Mouse (Mus musculus) kidney, embryonic 16.5 days (tissue): ENCODE results near the gene Parp3. TPM values are rescaled to one million over a fixed set of nuclear protein-coding genes. Genes with fewer than 3 reads are reported as not detected.

ENCODE experiments used
- ATAC-seq: fragments of 200-750 bp; cut with Nextera tagmentation; 2 replicates; pipeline ENCODE4 v1.8.0; 2017; ENCODE audit warnings: moderate TSS enrichment; ENCODE audit not compliant: low FRiP score, low TSS enrichment
- H3K27ac ChIP-seq: fragments of 300-500 bp; sonication (generic); 2 replicates; pipeline ENCODE4 v1.5.1; 2014; ENCODE audit warnings: low read length
- H3K27me3 ChIP-seq: fragments of 300-500 bp; sonication (generic); 2 replicates; pipeline ENCODE4 v1.6.1; 2014; ENCODE audit warnings: low read length, control low read depth, mixed read lengths; ENCODE audit not compliant: insufficient read depth
- H3K36me3 ChIP-seq: fragments of 300-500 bp; sonication (generic); 2 replicates; pipeline ENCODE4 v1.6.1; 2014; ENCODE audit warnings: low read length, control low read depth, mixed read lengths; ENCODE audit not compliant: insufficient read depth
- H3K4me1 ChIP-seq: fragments of 300-500 bp; sonication (generic); 2 replicates; pipeline ENCODE4 v1.6.1; 2014; ENCODE audit warnings: low read length, control low read depth, mixed read lengths; ENCODE audit not compliant: insufficient read depth
- H3K4me2 ChIP-seq: fragments of 300-500 bp; sonication (generic); replicated peaks from 2 replicates; pipeline ENCODE4 v1.6.1; 2014; ENCODE audit warnings: low read depth, low read length
- H3K4me3 ChIP-seq: fragments of 300-500 bp; sonication (generic); 2 replicates; pipeline ENCODE4 v1.5.1; 2014; ENCODE audit warnings: mild to moderate bottlenecking, low read length
- H3K9ac ChIP-seq: fragments of 300-500 bp; sonication (generic); replicated peaks from 2 replicates; pipeline ENCODE4 v1.6.1; 2014; ENCODE audit warnings: low read length
- H3K9me3 ChIP-seq: fragments of 300-500 bp; sonication (generic); 2 replicates; pipeline ENCODE4 v1.6.1; 2016; ENCODE audit warnings: low read length, control low read depth
- WGBS: fragments of 180-500 bp; shearing (Covaris S2); extraction: QIAGEN DNeasy Blood & Tissue Kit; methylation state at CpG from one replicate; pipeline ENCODE4 v1.1.7; 2014; 5-methylcytosine and 5-hydroxymethylcytosine counted together
- polyA plus RNA-seq: library from polyadenylated mRNA; unstranded; fragments of >200 nt; fragmentation: Nextera tagmentation; extraction: Ambion mirVana; gene quantifications from 2 replicates; pipeline ENCODE4 v1.2.1, GENCODE M21; 2015

Parp3 gene
- polyA plus RNA-seq, result 3.3 and 3.5 TPM in 2 replicates

DNA sequence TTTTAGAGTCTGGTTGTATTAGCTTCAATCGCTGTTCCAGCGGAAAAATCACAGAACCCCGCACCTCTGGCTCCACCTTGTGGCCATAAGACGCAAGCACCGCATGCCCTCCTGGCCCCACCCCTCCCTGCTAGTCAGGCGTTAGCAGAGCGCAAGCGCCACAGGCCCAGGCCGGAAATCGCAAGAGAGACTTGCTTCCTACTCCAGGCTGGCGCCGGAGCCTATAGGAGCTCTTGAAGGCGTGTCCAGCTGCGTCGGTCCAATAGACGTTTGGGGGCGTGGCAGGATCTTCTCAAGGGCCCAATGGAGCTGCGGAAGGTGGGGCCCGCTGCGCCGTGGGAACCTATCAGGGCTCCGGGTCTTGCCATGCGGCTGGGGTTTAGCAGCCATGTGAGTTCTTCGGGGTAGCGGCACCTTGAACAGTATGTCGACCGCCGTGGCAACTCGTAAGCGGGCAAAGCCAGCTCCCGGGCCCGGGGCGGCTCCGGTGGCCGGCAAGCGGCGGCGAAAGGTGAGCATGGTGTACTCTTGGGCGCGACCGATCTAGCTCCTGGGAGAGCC, at the start of gene Parp3:
Parp3 (minus strand) TSS at position 26 of the 561 bp plus-strand sequence.
- peak; percentile 98 for ATAC-seq
- Histone ChIP-seq H3K9ac (peak within 1 kb of the TSS; percentile 74), H3K27ac (peak within 1 kb of the TSS; percentile 63), H3K4me3 (peak within 1 kb of the TSS; percentile 73), H3K4me1 (peaks cover 41% of the 10 kb centered on the region), H3K9me3 (no peaks in the 10 kb centered on the region), H3K27me3 (no peaks in the 10 kb centered on the region), H3K36me3 (peaks cover 13% of the 10 kb centered on the region), H3K4me2 (peak within 1 kb of the TSS; percentile 98)
- under 1% methylated on average over 40 of the region's 41 CpGs for WGBS

GRCm38 (mm10) chr9:106519909-106520308, 43.2 kb upstream of the Parp3 start:
- Histone ChIP-seq H3K27ac (no peak overlapping the region), H3K9me3 (no peaks in the 10 kb centered on the region), H3K4me1 (no peaks in the 10 kb centered on the region), H3K27me3 (no peaks in the 10 kb centered on the region), H3K4me2 (no peak overlapping the region), H3K9ac (no peak overlapping the region), H3K4me3 (no peak overlapping the region), H3K36me3 (no peaks in the 10 kb centered on the region)
- WGBS, result 73% methylated on average over 8 of the region's 8 CpGs
- ATAC-seq, result no peak

DNA sequence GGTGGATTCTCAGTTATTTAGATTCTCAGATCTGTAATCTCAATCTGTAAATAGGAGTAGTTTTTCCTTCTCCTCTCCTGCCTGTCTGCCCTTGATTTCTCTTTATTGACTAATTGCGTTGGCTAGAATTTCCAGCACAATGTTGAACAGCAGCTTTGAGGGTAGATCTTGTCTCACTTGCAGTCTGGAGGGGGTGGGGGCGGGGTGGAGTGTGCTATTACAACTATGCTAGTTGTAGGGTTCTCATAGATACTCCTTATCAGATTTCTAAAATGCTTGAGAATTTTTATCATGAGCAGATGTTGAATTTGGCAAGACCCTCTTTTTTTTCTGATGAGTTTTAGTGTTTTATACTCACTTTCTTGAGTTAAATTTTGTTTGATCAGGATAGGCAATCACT, 42.7 kb upstream of the Parp3 start:
- Histone ChIP-seq H3K4me3 (no peak overlapping the region), H3K36me3 (no peaks in the 10 kb centered on the region), H3K4me2 (no peak overlapping the region), H3K27ac (no peak overlapping the region), H3K9me3 (no peaks in the 10 kb centered on the region), H3K27me3 (no peaks in the 10 kb centered on the region), H3K9ac (no peak overlapping the region), H3K4me1 (no peaks in the 10 kb centered on the region)
- 52% methylated on average over 2 of the region's 2 CpGs for WGBS
- no peak for ATAC-seq

DNA sequence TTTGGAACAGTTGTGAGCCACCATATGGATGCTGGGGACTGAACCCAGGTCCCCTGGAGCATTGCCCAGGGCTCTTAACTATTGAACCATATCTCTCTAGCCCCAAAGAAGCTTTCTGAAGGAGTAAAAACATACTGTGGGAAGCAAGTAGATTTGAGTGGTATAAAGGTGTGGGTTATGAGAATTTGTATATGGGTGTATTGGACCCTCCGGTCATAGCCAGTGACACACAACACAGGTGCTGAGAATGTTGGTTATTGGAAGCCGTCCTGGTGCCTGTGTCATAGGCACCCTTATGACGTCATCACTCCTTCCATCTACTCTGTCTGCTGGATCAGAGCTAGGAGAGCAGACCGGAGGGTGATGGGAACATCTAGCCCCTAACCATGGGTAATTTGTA, 37.5 kb upstream of the Parp3 start, which contains the start of gene Iqcf5:
Iqcf5 (plus strand) TSS at position 301 of the 400 bp plus-strand sequence.
- no peak within 1 kb of the TSS for H3K9ac ChIP-seq
- no peak for ATAC-seq
- WGBS, result 92% methylated on average over 4 of the region's 4 CpGs
- no peaks in the 10 kb centered on the region for H3K36me3 ChIP-seq
- 0 out of 2 replicates have a peak, but pooled peaks cover 3% of the 10 kb centered on the region for H3K9me3 ChIP-seq
- H3K4me3 ChIP-seq, result no peak within 1 kb of the TSS
- no peaks in the 10 kb centered on the region for H3K4me1 ChIP-seq
- no peaks in the 10 kb centered on the region for H3K27me3 ChIP-seq
- H3K4me2 ChIP-seq, result no peak within 1 kb of the TSS
- no peak within 1 kb of the TSS for H3K27ac ChIP-seq

DNA sequence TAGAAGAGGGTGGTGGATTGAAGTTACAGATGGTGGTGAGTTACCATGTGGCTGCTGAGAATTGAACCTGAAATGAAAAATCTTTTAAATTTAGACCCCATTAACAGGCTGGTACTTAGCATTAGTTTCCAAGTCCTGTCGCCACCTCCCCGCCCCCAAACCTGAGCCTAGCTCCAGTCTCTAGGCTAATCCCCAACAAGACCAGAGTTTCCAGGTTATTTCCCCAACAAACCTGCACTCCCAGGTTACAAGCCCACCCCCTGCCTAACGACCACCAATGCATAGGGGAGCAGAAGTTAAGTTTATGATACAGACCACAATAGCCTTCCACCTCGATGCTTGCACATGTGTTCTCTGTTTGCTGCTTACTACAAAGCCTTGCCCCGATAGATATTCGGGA, 36.8 kb upstream of the Parp3 start:
- Histone ChIP-seq H3K4me3 (no peak overlapping the region), H3K9me3 (0 out of 2 replicates have a peak, but pooled peaks cover 3% of the 10 kb centered on the region), H3K36me3 (no peaks in the 10 kb centered on the region), H3K27ac (no peak overlapping the region), H3K4me1 (no peaks in the 10 kb centered on the region), H3K9ac (no peak overlapping the region), H3K27me3 (no peaks in the 10 kb centered on the region), H3K4me2 (no peak overlapping the region)
- 78% methylated on average over 6 of the region's 6 CpGs for whole genome bisulfite sequencing
- no peak for ATAC-seq

DNA sequence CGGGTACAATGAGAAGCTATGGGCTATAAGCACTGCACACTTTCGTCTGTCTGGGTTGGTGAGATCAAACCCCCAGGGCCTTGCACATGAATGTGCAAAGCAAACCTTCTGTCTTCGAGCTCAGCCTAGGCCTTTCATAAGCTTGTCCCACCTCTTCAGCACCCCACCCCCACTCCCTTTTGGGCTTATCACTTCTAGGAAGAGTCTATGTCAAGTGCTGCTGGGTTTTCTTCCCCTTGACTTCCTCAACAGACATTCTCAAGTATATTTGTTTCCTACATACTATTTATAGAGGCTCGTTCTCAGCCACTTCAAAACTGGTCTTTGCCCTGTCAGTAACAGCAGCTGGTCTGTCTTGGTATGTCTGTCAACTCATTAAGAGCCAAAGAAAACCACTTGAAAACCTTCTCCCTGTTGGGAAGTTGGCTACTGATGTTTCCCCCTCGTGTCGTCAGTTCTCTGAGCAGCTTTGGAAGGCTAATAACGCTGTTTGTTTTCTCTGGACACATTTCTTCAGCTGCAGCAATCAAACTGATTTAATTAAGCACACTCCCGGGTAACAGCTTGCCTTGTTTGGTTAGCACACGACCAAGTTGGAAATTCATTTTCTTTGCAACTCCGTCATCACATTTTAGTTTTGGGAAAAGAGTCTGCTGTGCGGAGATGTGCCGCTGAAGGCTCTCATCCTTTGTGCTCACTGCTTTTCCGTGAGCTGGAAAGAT, 36.1 kb upstream of the Parp3 start:
- Histone ChIP-seq H3K4me3 (no peak overlapping the region), H3K9ac (no peak overlapping the region), H3K9me3 (0 out of 2 replicates have a peak, but pooled peaks cover 3% of the 10 kb centered on the region), H3K27ac (no peak overlapping the region), H3K4me1 (no peaks in the 10 kb centered on the region), H3K4me2 (no peak overlapping the region), H3K27me3 (no peaks in the 10 kb centered on the region), H3K36me3 (no peaks in the 10 kb centered on the region)
- ATAC-seq, result no peak
- WGBS, result 51% methylated on average over 13 of the region's 13 CpGs

DNA sequence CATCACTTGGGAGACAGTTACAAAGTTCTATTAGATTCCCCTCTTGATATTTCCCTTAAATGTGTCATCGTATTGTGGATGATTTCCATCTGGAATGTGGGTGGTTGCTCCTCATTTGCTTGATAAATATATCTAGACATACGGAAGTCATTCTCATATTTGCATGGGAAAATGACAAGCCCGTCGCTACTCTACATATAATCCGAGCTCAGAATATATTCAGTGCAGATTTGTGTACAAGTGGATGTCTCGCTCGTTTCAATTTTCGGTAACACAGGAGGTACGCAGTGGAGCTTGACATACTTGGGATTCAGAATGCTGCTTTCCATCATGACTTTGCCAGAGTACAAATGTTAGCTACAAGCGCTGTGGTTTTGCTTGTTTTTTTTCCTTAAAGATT, 32.6 kb upstream of the Parp3 start:
- H3K36me3 ChIP-seq, result no peaks in the 10 kb centered on the region
- H3K4me3 ChIP-seq, result no peak overlapping the region
- no peaks in the 10 kb centered on the region for H3K27me3 ChIP-seq
- H3K9ac ChIP-seq, result no peak overlapping the region
- H3K4me1 ChIP-seq, result no peaks in the 10 kb centered on the region
- H3K4me2 ChIP-seq, result no peak overlapping the region
- no peak for ATAC-seq
- H3K9me3 ChIP-seq, result 0 out of 2 replicates have a peak, but pooled peaks cover 3% of the 10 kb centered on the region
- H3K27ac ChIP-seq, result no peak overlapping the region
- 90% methylated on average over 10 of the region's 10 CpGs for WGBS

- ATAC-seq, result no peak
- no peak overlapping the region for H3K4me2 ChIP-seq
- no peak overlapping the region for H3K27ac ChIP-seq
- no peaks in the 10 kb centered on the region for H3K27me3 ChIP-seq
- H3K4me1 ChIP-seq, result no peaks in the 10 kb centered on the region
- 68% methylated on average over 6 of the region's 6 CpGs for WGBS
- no peaks in the 10 kb centered on the region for H3K36me3 ChIP-seq
- no peak overlapping the region for H3K4me3 ChIP-seq
- no peak overlapping the region for H3K9ac ChIP-seq
- H3K9me3 ChIP-seq, result no peaks in the 10 kb centered on the region
Observed at GRCm38 (mm10) chr9:106504246-106504645, 27.5 kb upstream of the Parp3 start.

- H3K9me3 ChIP-seq, result no peaks in the 10 kb centered on the region
- no peak overlapping the region for H3K9ac ChIP-seq
- no peaks in the 10 kb centered on the region for H3K27me3 ChIP-seq
- H3K27ac ChIP-seq, result no peak overlapping the region
- H3K36me3 ChIP-seq, result no peaks in the 10 kb centered on the region
- ATAC-seq, result no peak
- no peak overlapping the region for H3K4me3 ChIP-seq
- no peaks in the 10 kb centered on the region for H3K4me1 ChIP-seq
- WGBS, result 88% methylated on average over 22 of the region's 22 CpGs
- no peak overlapping the region for H3K4me2 ChIP-seq
Observed at GRCm38 (mm10) chr9:106501846-106502245, 25.1 kb upstream of the Parp3 start.

DNA sequence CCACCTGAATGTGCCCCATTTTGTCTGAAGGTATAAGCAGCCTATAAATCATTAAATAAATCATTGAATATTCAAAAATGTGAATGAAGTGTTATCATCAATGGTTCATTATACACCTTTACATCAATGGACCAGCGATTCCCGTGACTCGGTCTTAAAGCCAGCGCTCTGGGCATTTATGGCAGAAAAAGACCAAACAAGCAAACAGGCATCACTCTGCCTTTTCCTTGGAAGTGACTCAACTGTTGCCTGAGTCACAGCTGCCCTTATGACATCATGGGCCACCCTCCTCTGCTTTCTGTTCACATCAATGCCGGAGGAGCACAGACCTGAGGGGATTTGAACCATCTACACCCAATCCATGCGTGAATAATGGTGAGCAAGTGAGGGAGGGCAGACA, 22.9 kb upstream of the Parp3 start, which contains the start of gene Iqcf1:
Iqcf1 (plus strand) TSS at position 301 of the 400 bp plus-strand sequence.
- H3K36me3 ChIP-seq, result no peaks in the 10 kb centered on the region
- H3K9ac ChIP-seq, result no peak within 1 kb of the TSS
- H3K4me1 ChIP-seq, result no peaks in the 10 kb centered on the region
- no peak for ATAC-seq
- no peaks in the 10 kb centered on the region for H3K9me3 ChIP-seq
- 90% methylated on average over 6 of the region's 6 CpGs for WGBS
- H3K4me2 ChIP-seq, result no peak within 1 kb of the TSS
- no peaks in the 10 kb centered on the region for H3K27me3 ChIP-seq
- no peak within 1 kb of the TSS for H3K4me3 ChIP-seq
- H3K27ac ChIP-seq, result no peak within 1 kb of the TSS
